Mouse (Mus musculus) hindlimb bud, embryonic 11.5 days (tissue): ENCODE measurements around the gene Gm21764.
"Not testable (repeated sequence)": the region's sequence is repeated elsewhere in the genome, so short reads cannot be mapped to it uniquely, and the experiment has no call there.

ENCODE experiments used
- DNase-seq: peaks from one replicate; pipeline ENCODE4 v3.0.0-alpha.2; 2012; ENCODE audit warnings: low read depth, low spot score; ENCODE audit errors: extremely low spot score

The Gm21764 gene

DNA sequence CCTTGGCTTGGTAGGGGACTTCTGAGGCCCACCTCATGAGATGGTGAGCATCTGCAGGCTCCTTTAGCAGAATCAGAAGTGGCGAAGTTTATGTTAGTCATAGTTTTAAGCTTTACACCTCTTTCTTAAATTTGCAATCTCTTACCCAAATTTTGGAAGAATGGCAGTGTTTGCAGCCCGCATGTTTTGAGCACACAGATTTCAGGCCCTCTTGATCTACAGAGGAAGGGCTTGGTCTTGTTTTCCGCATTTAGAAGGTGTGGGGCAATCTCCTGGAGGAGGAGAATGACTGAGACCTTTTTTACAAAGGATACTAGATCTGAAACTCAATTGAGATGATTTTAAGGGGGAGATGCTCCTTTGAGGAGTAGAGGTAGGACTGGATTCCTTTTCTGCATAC, at the start of gene Gm21764:
Gm21764 (minus strand) TSS at position 101 of the 400 bp plus-strand sequence.
- not testable (repeated sequence) for DNase-seq

- DNase-seq = not testable (repeated sequence)
Observed at GRCm38 (mm10) chrY:18088816-18089215, 27.2 kb upstream of the Gm21764 start, which contains the start of gene Ssty1. TSS of gene Ssty1 (plus strand) at chrY:18089116.
